Mouse (Mus musculus) limb, embryonic 13.5 days (tissue): ENCODE results near the gene Myo10. TPM values are rescaled to one million over a fixed set of nuclear protein-coding genes. Genes with fewer than 3 reads are reported as not detected.

Experiments
- ATAC-seq: fragments of 200-750 bp; cut with Nextera tagmentation; 2 replicates; pipeline ENCODE4 v1.8.0; 2017; ENCODE audit warnings: low read depth, moderate number of reproducible peaks, moderate TSS enrichment; ENCODE audit not compliant: low FRiP score
- H3K27ac ChIP-seq: fragments of 300-500 bp; sonication (generic); 2 replicates; pipeline ENCODE4 v1.5.1; 2015; ENCODE audit warnings: inconsistent platforms, mild to moderate bottlenecking, moderate library complexity
- H3K27me3 ChIP-seq: fragments of 300-500 bp; sonication (generic); 2 replicates; pipeline ENCODE4 v1.6.1; 2015; ENCODE audit warnings: mild to moderate bottlenecking, inconsistent platforms
- H3K36me3 ChIP-seq: fragments of 300-500 bp; sonication (generic); 2 replicates; pipeline ENCODE4 v1.6.1; 2015; ENCODE audit warnings: inconsistent platforms, mild to moderate bottlenecking, moderate library complexity
- H3K4me1 ChIP-seq: fragments of 300-500 bp; sonication (generic); 2 replicates; pipeline ENCODE4 v1.6.1; 2015; ENCODE audit warnings: inconsistent platforms
- H3K4me2 ChIP-seq: fragments of 300-500 bp; sonication (generic); replicated peaks from 2 replicates; pipeline ENCODE4 v1.6.1; 2015; ENCODE audit warnings: inconsistent platforms, mild to moderate bottlenecking, moderate library complexity
- H3K4me3 ChIP-seq: fragments of 300-500 bp; sonication (generic); 2 replicates; pipeline ENCODE4 v1.5.1; 2015; ENCODE audit warnings: moderate library complexity, mild to moderate bottlenecking, inconsistent platforms
- H3K9ac ChIP-seq: fragments of 300-500 bp; sonication (generic); 2 replicates; pipeline ENCODE4 v1.6.1; 2015; ENCODE audit warnings: mild to moderate bottlenecking, inconsistent platforms
- H3K9me3 ChIP-seq: fragments of 300-500 bp; sonication (generic); 2 replicates; pipeline ENCODE4 v1.6.1; 2016; ENCODE audit warnings: inconsistent platforms
- WGBS: fragments of 180-500 bp; shearing (Covaris S2); methylation state at CpG from one replicate; pipeline ENCODE4 v1.1.7; 2015; 5-methylcytosine and 5-hydroxymethylcytosine counted together
- polyA plus RNA-seq: library from polyadenylated mRNA; unstranded; fragments of >200 nt; fragmentation: Nextera tagmentation; extraction: Ambion mirVana; gene quantifications from 2 replicates; pipeline ENCODE4 v1.2.1, GENCODE M21; 2015

Myo10 gene
- polyA plus RNA-seq, 1 experiment from 2014 or later: 30.3 TPM

DNA sequence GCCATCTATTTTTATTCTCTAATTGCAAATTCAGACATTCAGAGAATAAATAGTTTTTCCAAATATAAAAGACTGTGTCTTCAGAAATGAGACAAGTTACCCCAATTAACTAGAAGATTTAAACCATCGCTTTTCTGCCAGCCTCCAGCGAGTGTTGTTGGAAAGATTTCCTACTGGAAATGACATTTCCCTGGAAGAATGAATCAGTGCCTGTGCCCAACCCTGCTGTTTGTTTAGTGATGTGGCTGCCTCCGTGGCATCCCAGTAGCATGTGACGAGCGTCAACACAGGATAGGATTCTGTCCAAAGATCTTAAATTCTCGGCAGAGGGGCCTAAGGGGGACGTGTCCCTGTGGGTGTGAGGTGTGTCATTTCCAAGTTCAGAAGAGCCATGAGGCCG, 179.9 kb downstream of the Myo10 start:
- ATAC-seq: no peak
- no peak overlapping the region for H3K4me2 ChIP-seq
- H3K36me3 ChIP-seq: peaks cover 94% of the 10 kb centered on the region
- no peaks in the 10 kb centered on the region for H3K27me3 ChIP-seq
- no peaks in the 10 kb centered on the region for H3K9me3 ChIP-seq
- H3K27ac ChIP-seq: no peak overlapping the region
- no peak overlapping the region for H3K4me3 ChIP-seq
- WGBS: 89% methylated on average over 8 of the region's 8 CpGs
- peaks cover 17% of the 10 kb centered on the region for H3K4me1 ChIP-seq
- no peak overlapping the region for H3K9ac ChIP-seq

DNA sequence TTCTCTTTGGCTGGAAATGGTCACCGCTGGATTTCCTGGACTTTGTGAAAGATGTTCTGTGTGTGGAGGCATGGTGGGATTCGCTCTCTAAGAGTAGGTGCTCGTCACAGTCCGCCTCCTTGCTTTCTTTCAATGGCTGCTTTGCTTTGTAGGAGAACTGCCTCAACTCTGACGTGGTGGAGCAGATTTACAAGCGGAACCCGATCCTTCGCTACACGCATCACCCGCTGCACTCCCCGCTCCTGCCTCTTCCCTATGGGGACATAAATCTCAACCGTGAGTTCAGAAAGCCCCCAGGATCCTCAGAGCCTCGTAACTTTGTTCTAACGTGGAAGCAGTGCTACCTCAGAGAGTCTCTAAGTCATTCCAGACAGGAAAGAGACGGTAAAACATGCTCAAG, 180.8 kb downstream of the Myo10 start:
- Histone ChIP-seq H3K27ac (no peak overlapping the region), H3K36me3 (peaks cover 96% of the 10 kb centered on the region), H3K4me1 (peaks cover 17% of the 10 kb centered on the region), H3K9ac (no peak overlapping the region), H3K9me3 (no peaks in the 10 kb centered on the region), H3K4me3 (no peak overlapping the region), H3K27me3 (no peaks in the 10 kb centered on the region), H3K4me2 (no peak overlapping the region)
- peak; percentile 77 for ATAC-seq
- 50% methylated on average over 15 of the region's 15 CpGs for WGBS

GRCm38 (mm10) chr15:25805336-25806110, 183.2 kb downstream of the Myo10 start:
- H3K4me2 ChIP-seq: no peak overlapping the region
- H3K9me3 ChIP-seq: no peaks in the 10 kb centered on the region
- H3K4me3 ChIP-seq: no peak overlapping the region
- 82% methylated on average over 21 of the region's 21 CpGs for WGBS
- H3K4me1 ChIP-seq: peaks cover 17% of the 10 kb centered on the region
- ATAC-seq: no peak
- H3K27ac ChIP-seq: no peak overlapping the region
- no peak overlapping the region for H3K9ac ChIP-seq
- H3K27me3 ChIP-seq: no peaks in the 10 kb centered on the region
- peaks cover 97% of the 10 kb centered on the region for H3K36me3 ChIP-seq

- Histone ChIP-seq H3K4me3 (no peak overlapping the region), H3K27me3 (no peaks in the 10 kb centered on the region), H3K27ac (no peak overlapping the region), H3K4me1 (peaks cover 17% of the 10 kb centered on the region), H3K9ac (no peak overlapping the region), H3K36me3 (peaks cover 97% of the 10 kb centered on the region), H3K9me3 (no peaks in the 10 kb centered on the region), H3K4me2 (no peak overlapping the region)
- 88% methylated on average over 17 of the region's 17 CpGs for WGBS
- ATAC-seq: no peak
These were observed 184.0 kb downstream of the Myo10 start for GRCm38 (mm10) chr15:25806363-25806762.

DNA sequence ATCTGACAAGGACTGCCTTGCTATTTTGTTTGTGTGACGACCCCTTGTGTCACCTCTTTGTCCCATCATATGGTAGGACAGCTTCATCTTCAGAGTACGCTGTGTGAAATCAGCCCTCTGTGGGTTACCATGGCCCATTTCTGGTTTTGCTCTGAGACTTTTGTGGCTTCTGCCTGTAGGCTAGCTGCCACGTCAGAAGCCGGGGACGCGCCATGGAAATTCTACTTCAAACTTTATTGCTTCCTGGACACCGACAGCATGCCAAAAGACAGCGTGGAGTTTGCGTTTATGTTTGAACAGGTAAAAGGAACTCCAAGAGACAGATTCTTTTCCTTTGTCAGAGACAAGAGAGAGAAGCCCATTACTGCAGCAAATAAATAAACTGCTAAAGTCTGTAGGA, 184.6 kb downstream of the Myo10 start:
- H3K36me3 ChIP-seq: peaks cover 97% of the 10 kb centered on the region
- H3K4me3 ChIP-seq: no peak overlapping the region
- H3K4me2 ChIP-seq: no peak overlapping the region
- no peaks in the 10 kb centered on the region for H3K9me3 ChIP-seq
- H3K4me1 ChIP-seq: peaks cover 17% of the 10 kb centered on the region
- H3K27me3 ChIP-seq: no peaks in the 10 kb centered on the region
- 82% methylated on average over 9 of the region's 9 CpGs for WGBS
- no peak overlapping the region for H3K9ac ChIP-seq
- H3K27ac ChIP-seq: no peak overlapping the region
- no peak for ATAC-seq

- no peaks in the 10 kb centered on the region for H3K9me3 ChIP-seq
- no peak for ATAC-seq
- no peak overlapping the region for H3K4me3 ChIP-seq
- no peak overlapping the region for H3K4me2 ChIP-seq
- no peak overlapping the region for H3K9ac ChIP-seq
- peaks cover 98% of the 10 kb centered on the region for H3K36me3 ChIP-seq
- no peak overlapping the region for H3K27ac ChIP-seq
- H3K4me1 ChIP-seq: peaks cover under 1% of the 10 kb centered on the region; the same call in 1 of the 2 replicates
- H3K27me3 ChIP-seq: no peaks in the 10 kb centered on the region
- WGBS: 88% methylated on average over 20 of the region's 20 CpGs
These were observed 186.5 kb downstream of the Myo10 start for GRCm38 (mm10) chr15:25808677-25809460.

- Histone ChIP-seq H3K9ac (no peak overlapping the region), H3K4me2 (no peak overlapping the region), H3K27ac (no peak overlapping the region), H3K4me3 (no peak overlapping the region), H3K36me3 (peaks cover 97% of the 10 kb centered on the region), H3K27me3 (no peaks in the 10 kb centered on the region), H3K9me3 (0 out of 2 replicates have a peak, but pooled peaks cover under 1% of the 10 kb centered on the region), H3K4me1 (no peaks in the 10 kb centered on the region)
- WGBS: 82% methylated on average over 6 of the region's 6 CpGs
- ATAC-seq: no peak
These were observed 187.3 kb downstream of the Myo10 start for GRCm38 (mm10) chr15:25809669-25810068.

GRCm38 (mm10) chr15:25811834-25812250, 189.5 kb downstream of the Myo10 start:
- Histone ChIP-seq H3K27me3 (no peaks in the 10 kb centered on the region), H3K4me3 (no peak overlapping the region), H3K4me1 (no peaks in the 10 kb centered on the region), H3K9ac (no peak overlapping the region), H3K27ac (no peak overlapping the region), H3K4me2 (no peak overlapping the region), H3K9me3 (peaks cover 13% of the 10 kb centered on the region; the same call in 1 of the 2 replicates), H3K36me3 (peaks cover 97% of the 10 kb centered on the region)
- ATAC-seq: no peak
- WGBS: 79% methylated on average over 11 of the region's 11 CpGs

- Histone ChIP-seq H3K27ac (no peak overlapping the region), H3K9ac (no peak overlapping the region), H3K27me3 (no peaks in the 10 kb centered on the region), H3K4me2 (no peak overlapping the region), H3K4me1 (no peaks in the 10 kb centered on the region), H3K4me3 (no peak overlapping the region), H3K36me3 (peaks cover 90% of the 10 kb centered on the region), H3K9me3 (peaks cover 13% of the 10 kb centered on the region; the same call in 1 of the 2 replicates)
- 71% methylated on average over 12 of the region's 12 CpGs for WGBS
- ATAC-seq: no peak
These were observed 190.2 kb downstream of the Myo10 start for GRCm38 (mm10) chr15:25812479-25812878.

DNA sequence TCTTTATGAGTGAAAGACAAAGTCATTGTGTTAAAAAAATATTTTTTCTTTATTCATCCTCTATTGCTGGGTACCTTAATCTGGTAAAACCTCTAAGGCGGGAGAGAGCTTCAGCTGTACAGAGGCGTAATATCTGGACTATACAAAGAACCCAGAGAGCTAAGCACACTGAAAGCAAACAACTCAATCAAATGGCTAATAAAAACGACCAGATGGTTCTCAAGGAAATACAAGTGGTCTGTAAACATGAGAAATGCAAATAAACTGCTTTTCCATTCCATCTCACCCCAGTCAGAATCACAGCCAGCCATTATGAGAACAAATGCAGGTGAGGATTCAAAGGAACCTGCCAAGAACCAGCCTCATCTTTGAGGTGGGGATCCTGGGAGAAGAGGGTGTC, 192.2 kb downstream of the Myo10 start:
- Histone ChIP-seq H3K4me3 (no peak overlapping the region), H3K9me3 (peaks cover 22% of the 10 kb centered on the region; the same call in 1 of the 2 replicates), H3K27me3 (no peaks in the 10 kb centered on the region), H3K27ac (no peak overlapping the region), H3K4me2 (no peak overlapping the region), H3K9ac (no peak overlapping the region), H3K4me1 (no peaks in the 10 kb centered on the region), H3K36me3 (peaks cover 70% of the 10 kb centered on the region)
- 61% methylated on average over 3 of the region's 3 CpGs for WGBS
- no peak for ATAC-seq

- Histone ChIP-seq H3K9me3 (peaks cover 28% of the 10 kb centered on the region; the same call in 1 of the 2 replicates), H3K4me1 (no peaks in the 10 kb centered on the region), H3K36me3 (peaks cover 43% of the 10 kb centered on the region), H3K4me2 (no peak overlapping the region), H3K27ac (no peak overlapping the region), H3K27me3 (no peaks in the 10 kb centered on the region), H3K4me3 (no peak overlapping the region), H3K9ac (no peak overlapping the region)
- 86% methylated on average over 2 of the region's 2 CpGs for WGBS
- no peak for ATAC-seq
These were observed 194.9 kb downstream of the Myo10 start for GRCm38 (mm10) chr15:25817191-25817590.

GRCm38 (mm10) chr15:25821981-25822380, 199.7 kb downstream of the Myo10 start:
- Histone ChIP-seq H3K9ac (no peak overlapping the region), H3K4me2 (no peak overlapping the region), H3K27ac (no peak overlapping the region), H3K36me3 (no peaks in the 10 kb centered on the region), H3K9me3 (peaks cover 15% of the 10 kb centered on the region; the same call in 1 of the 2 replicates), H3K4me1 (no peaks in the 10 kb centered on the region), H3K27me3 (no peaks in the 10 kb centered on the region), H3K4me3 (no peak overlapping the region)
- no peak for ATAC-seq
